Mouse (Mus musculus) brain, embryonic 18.5 days (tissue): ENCODE measurements at regions not wholly inside any gene's neighbourhood (a gene's known extent, or its start where the extent isn't known, plus 50 kb on each side); places are given as distances from the start of the nearest gene placed in this dataset.

ENCODE experiments used
- DNase-seq: peaks from one replicate; pipeline ENCODE4 v3.0.0-alpha.2; 2012; ENCODE audit warnings: low read depth, low spot score

DNA sequence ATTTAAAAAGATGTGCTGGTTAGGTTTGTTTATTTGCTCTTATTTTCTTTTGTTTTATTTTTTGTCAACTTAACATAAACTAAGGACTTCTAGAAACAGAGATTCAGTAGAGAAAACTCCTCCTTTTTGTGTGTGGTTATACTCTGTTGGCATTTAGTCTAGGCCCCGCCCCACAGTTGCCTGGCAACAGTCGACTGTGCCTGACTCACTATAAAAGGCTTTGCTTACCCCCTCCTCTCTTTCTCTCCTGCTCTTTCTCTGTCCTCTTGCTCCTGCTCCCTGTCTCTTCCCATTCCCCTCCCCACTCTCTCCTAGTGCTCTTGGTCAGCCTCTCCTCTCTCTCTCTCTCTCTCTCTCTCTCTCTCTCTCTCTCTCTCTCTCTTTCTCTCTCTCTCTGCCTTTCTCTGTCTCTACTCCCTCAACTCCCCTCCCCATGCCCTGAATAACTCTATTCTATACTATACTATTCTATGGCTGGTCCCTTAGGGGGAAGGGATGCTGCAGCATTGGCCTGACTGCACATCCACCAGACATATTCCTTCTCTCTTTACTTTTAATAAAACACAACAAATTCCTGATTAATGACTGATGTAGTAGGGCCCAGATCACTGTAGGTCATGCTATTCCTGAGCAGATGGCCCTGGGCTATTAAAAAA, 76.6 kb upstream of the Fscb start:
- no peak for DNase-seq

DNA sequence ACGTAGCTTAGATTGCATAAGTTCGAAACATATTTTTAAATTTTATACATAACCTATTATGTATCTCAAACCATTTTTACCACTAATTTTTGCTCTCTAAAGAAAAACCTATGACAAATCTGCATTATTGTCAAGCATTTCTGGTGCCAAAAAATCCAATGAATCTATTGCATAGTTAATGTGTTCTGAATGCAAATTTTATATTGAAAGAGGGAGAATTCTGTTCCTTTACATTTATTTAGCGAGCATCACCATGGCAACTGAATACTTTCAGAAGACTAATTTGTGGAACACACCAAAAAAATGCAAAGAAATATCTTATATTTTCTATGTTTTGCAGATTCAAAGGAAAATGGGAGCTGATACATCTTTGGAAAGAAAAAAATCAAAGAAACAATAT, 66.6 kb upstream of the Fscb start:
- peak; percentile 46 for DNase-seq
